Mouse (Mus musculus) testis, adult 2 months (tissue): Measurements from ENCODE around the gene Ugt2b38.

ENCODE experiments used
- CTCF ChIP-seq: fragments of 200-500 bp; IDR thresholded peaks from 2 replicates; pipeline ENCODE4 v1.5.1; 2012; ENCODE audit warnings: low read depth, mild to moderate bottlenecking, inconsistent platforms, low read length, moderate library complexity; ENCODE audit not compliant: control insufficient read depth, insufficient read depth, insufficient replicate concordance
- POLR2A ChIP-seq: fragments of 200-500 bp; IDR thresholded peaks from 2 replicates; pipeline ENCODE4 v1.6.1; 2012; ENCODE audit warnings: low read depth, mild to moderate bottlenecking, inconsistent platforms, low read length, moderate library complexity; ENCODE audit not compliant: control insufficient read depth

DNA sequence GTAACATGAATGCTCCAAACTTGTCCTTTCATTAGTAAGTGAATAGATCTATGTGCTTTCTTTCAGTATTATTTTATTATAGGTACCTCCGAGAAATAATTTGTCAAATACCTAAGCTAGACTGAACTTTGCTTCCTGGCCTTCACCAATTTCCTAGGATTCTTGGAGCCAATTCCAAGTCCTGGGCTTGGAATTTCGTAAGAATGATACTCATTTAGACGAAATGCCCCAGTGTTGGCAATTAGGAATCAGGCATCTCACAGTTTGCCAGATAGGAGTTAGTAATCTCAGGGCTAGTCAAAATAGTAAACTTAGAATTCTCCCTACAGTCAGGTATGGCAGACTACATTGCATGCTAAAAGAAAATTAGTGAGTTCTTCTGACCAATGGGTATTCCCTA is 1.7 kb upstream of the Ugt2b38 start:
- TF ChIP-seq CTCF (no peak), POLR2A (no peak)
